Mouse (Mus musculus) forebrain, embryonic 11.5 days (tissue): ENCODE measurements around the gene Prss57. TPM values are rescaled to one million over a fixed set of nuclear protein-coding genes. Genes with fewer than 3 reads are reported as not detected.

Source experiments
- ATAC-seq: fragments of 200-750 bp; cut with Nextera tagmentation; replicated peaks from 2 replicates; pipeline ENCODE4 v1.8.0; 2017; ENCODE audit warnings: moderate TSS enrichment; ENCODE audit not compliant: low FRiP score
- DNase-seq: peaks from one replicate; pipeline ENCODE4 v3.0.0-alpha.2; 2017; ENCODE audit warnings: low spot score
- H3K27ac ChIP-seq: fragments of 300-500 bp; sonication (generic); 2 replicates; pipeline ENCODE4 v1.5.1; 2014; ENCODE audit warnings: low read depth, low read length
- H3K27me3 ChIP-seq: fragments of 300-500 bp; sonication (generic); 2 replicates; pipeline ENCODE4 v1.6.1; 2014; ENCODE audit warnings: mild to moderate bottlenecking, low read length, mixed read lengths; ENCODE audit not compliant: control insufficient read depth, insufficient read depth
- H3K36me3 ChIP-seq: fragments of 300-500 bp; sonication (generic); 2 replicates; pipeline ENCODE4 v1.6.1; 2014; ENCODE audit warnings: mild to moderate bottlenecking, low read length, moderate library complexity, mixed read lengths; ENCODE audit not compliant: control insufficient read depth, insufficient read depth
- H3K4me1 ChIP-seq: fragments of 300-500 bp; sonication (generic); replicated peaks from 2 replicates; pipeline ENCODE4 v1.6.1; 2014; ENCODE audit warnings: low read length, mixed read lengths; ENCODE audit not compliant: control insufficient read depth, insufficient read depth
- H3K4me2 ChIP-seq: fragments of 300-500 bp; sonication (generic); 2 replicates; pipeline ENCODE4 v1.6.1; 2014; ENCODE audit warnings: low read depth, mild to moderate bottlenecking, low read length, moderate library complexity, mixed read lengths; ENCODE audit not compliant: severe bottlenecking
- H3K4me3 ChIP-seq: fragments of 300-500 bp; sonication (generic); 2 replicates; pipeline ENCODE4 v1.5.1; 2014; ENCODE audit warnings: low read depth, low read length
- H3K9ac ChIP-seq: fragments of 300-500 bp; sonication (generic); 2 replicates; pipeline ENCODE4 v1.6.1; 2014; ENCODE audit warnings: low read length
- H3K9me3 ChIP-seq: fragments of 300-500 bp; sonication (generic); 2 replicates; pipeline ENCODE4 v1.6.1; 2016; ENCODE audit warnings: low read length, mixed read lengths; ENCODE audit not compliant: control insufficient read depth
- WGBS: fragments of 180-500 bp; shearing (Covaris S2); extraction: QIAGEN DNeasy Blood & Tissue Kit; methylation state at CpG from one replicate; pipeline ENCODE4 v1.1.7; 2014; 5-methylcytosine and 5-hydroxymethylcytosine counted together
- polyA plus RNA-seq: library from polyadenylated mRNA; unstranded; fragments of >200 nt; fragmentation: Nextera tagmentation; extraction: Ambion mirVana; gene quantifications from 2 replicates; pipeline ENCODE4 v1.2.1, GENCODE M21; 2014

The Prss57 gene
- polyA plus RNA-seq, 1 experiment from 2014 or later = not detected

DNA sequence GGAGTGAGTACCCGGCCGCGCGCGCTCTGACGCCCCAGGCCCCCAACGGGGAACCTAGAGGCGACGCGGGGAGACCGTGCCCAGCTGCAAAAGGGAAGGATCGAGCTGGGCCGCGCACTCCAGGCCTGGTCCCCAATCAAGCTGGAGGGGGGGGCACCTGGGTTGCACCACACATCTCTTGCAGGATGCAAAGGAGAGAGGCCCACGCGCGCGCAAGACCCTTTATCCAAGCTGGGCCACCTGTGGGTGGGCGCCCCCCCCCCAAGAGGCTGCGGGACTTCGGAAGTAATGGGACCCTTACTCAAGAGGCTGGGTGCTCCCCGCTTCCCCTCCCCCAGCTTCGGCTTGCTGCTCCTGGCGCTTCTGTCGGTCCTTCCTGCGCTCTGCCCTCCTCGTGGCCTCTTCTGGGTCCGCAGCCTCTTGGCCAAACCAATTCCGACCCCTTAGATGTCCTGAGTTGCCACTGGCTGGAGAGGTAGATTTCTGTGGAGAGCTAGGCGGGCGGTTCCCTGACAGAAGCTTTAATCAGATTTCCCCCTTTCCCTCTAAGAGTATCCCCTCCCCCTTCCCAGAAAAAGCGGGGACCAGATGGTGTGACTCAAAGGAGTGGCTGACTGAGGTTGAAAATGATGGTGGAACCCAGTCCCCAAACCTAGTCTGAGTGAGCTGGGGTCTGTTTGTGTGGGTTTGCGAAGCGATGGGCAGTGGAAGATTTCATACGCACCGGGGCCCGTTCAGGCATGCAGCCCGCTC is 3.2 kb upstream of the Prss57 start:
- H3K36me3 ChIP-seq = no peaks in the 10 kb centered on the region
- peak; percentile 75 for DNase-seq
- H3K9me3 ChIP-seq = no peaks in the 10 kb centered on the region
- H3K4me2 ChIP-seq = peak overlapping the region; percentile 90
- H3K27me3 ChIP-seq = no peaks in the 10 kb centered on the region
- peak overlapping the region; percentile 75 for H3K27ac ChIP-seq
- peak overlapping the region; percentile 94 for H3K4me3 ChIP-seq
- peaks cover 11% of the 10 kb centered on the region; the same call in 1 of the 2 replicates for H3K4me1 ChIP-seq
- WGBS = 1% methylated on average over 38 of the region's 38 CpGs
- ATAC-seq = peak; percentile 49
- peak overlapping the region; percentile 98 for H3K9ac ChIP-seq

DNA sequence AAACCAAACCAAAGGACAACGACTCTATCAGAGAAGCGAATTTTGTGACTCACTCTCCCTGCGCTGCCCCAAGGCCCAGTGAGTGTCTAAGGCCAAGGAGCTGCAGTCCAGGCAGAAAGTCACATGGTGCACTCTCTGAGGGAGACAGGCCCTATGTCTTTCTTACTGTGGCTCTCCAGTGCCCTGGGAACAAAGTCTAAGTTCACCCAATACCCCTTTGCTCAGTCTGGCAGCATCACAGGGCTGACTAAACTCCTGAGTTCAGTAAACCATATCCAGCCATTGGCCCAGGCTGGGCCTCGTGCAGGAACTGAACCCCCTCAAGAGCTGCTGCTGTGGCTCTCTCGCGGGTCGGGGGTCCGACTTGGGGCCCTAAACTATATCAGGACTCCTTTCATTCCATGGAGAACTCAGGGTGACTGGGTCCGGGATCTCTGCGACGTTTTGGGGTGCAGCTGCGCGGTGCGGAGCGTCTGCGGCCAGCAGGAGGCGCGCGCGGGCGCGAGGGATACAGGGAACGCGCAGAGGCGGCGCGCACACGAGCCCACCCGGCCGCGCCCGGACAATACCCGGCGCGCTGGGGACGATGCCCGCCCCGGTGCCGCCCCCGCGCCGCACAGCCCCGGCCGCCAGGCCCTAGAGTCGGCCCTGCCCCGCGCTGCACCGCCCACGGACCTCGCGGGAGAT is 2.4 kb upstream of the Prss57 start, which contains the start of gene Palm:
TSS of gene Palm (plus strand) at position 522 of the 687 bp plus-strand sequence.
- 7% methylated on average over 41 of the region's 51 CpGs for WGBS
- Histone ChIP-seq H3K9me3 (no peaks in the 10 kb centered on the region), H3K4me3 (peak within 1 kb of the TSS; percentile 94), H3K27me3 (no peaks in the 10 kb centered on the region), H3K9ac (peak within 1 kb of the TSS; percentile 98), H3K27ac (peak within 1 kb of the TSS; percentile 75), H3K36me3 (no peaks in the 10 kb centered on the region), H3K4me2 (peak within 1 kb of the TSS; percentile 90), H3K4me1 (peaks cover 11% of the 10 kb centered on the region; the same call in 1 of the 2 replicates)
- DNase-seq (peak; percentile 90), ATAC-seq (peak; percentile 79)

DNA sequence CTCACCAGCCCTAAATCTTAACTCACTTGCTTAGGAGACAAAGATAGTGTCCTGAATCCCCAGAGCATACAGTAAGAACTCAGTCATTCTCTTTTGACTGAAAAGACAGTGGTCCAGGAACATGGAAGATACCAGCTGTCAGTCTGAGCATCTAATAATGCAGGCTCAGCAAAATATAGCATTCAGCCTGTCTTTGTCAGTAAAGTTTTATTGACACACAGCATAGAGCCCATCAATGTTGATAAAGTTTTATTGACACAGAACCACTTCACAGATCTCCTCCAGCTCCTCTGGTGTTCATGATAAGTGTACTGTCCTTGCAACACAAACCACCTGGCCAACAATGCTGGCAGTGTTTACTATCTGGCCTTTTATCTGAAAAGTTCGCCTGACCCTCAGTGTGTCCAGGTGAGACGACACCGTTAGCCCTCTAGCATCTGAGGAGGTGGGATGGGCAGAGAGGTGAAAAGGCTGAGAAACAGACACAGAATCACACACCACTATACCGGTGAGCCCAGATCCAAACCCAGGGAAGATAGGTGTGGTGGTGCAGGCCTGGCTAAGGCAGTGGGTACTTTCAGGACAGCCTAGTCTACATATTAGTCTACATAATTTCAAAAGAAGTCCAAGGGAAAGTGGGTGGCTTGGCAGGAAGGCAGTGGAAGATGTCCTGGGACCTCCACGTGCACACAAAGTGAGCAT is 1.7 kb upstream of the Prss57 start:
- H3K9me3 ChIP-seq = no peaks in the 10 kb centered on the region
- H3K9ac ChIP-seq = no peak overlapping the region
- H3K27me3 ChIP-seq = no peaks in the 10 kb centered on the region
- DNase-seq (no peak), ATAC-seq (no peak)
- no peaks in the 10 kb centered on the region for H3K36me3 ChIP-seq
- 83% methylated on average over 5 of the region's 5 CpGs for WGBS
- H3K4me3 ChIP-seq = no peak overlapping the region
- no peak overlapping the region for H3K4me2 ChIP-seq
- H3K27ac ChIP-seq = no peak overlapping the region
- peaks cover 9% of the 10 kb centered on the region; the same call in 1 of the 2 replicates for H3K4me1 ChIP-seq

GRCm38 (mm10) chr10:79789581-79789980 is 1.2 kb downstream of the Prss57 start:
- no peak for ATAC-seq

GRCm38 (mm10) chr10:79788386-79789158 is 2.2 kb downstream of the Prss57 start:
- Histone ChIP-seq H3K4me2 (no peak overlapping the region), H3K36me3 (no peaks in the 10 kb centered on the region), H3K9ac (no peak overlapping the region), H3K4me3 (no peak overlapping the region), H3K4me1 (peaks cover 4% of the 10 kb centered on the region; the same call in 1 of the 2 replicates), H3K27me3 (peaks cover 3% of the 10 kb centered on the region; the same call in 1 of the 2 replicates), H3K9me3 (no peaks in the 10 kb centered on the region), H3K27ac (no peak overlapping the region)
- ATAC-seq (no peak), DNase-seq (peak; percentile 87)
- 37% methylated on average over 7 of the region's 7 CpGs for WGBS

More at GRCm38 (mm10) chr10:79789581-79789980, 1.2 kb downstream of the Prss57 start:
- Histone ChIP-seq H3K4me3 (no peak overlapping the region), H3K9me3 (no peaks in the 10 kb centered on the region), H3K4me1 (peaks cover 4% of the 10 kb centered on the region; the same call in 1 of the 2 replicates), H3K36me3 (no peaks in the 10 kb centered on the region), H3K9ac (no peak overlapping the region), H3K27me3 (no peaks in the 10 kb centered on the region), H3K4me2 (no peak overlapping the region), H3K27ac (no peak overlapping the region)
- DNase-seq = no peak
- 57% methylated on average over 2 of the region's 2 CpGs for WGBS

DNA sequence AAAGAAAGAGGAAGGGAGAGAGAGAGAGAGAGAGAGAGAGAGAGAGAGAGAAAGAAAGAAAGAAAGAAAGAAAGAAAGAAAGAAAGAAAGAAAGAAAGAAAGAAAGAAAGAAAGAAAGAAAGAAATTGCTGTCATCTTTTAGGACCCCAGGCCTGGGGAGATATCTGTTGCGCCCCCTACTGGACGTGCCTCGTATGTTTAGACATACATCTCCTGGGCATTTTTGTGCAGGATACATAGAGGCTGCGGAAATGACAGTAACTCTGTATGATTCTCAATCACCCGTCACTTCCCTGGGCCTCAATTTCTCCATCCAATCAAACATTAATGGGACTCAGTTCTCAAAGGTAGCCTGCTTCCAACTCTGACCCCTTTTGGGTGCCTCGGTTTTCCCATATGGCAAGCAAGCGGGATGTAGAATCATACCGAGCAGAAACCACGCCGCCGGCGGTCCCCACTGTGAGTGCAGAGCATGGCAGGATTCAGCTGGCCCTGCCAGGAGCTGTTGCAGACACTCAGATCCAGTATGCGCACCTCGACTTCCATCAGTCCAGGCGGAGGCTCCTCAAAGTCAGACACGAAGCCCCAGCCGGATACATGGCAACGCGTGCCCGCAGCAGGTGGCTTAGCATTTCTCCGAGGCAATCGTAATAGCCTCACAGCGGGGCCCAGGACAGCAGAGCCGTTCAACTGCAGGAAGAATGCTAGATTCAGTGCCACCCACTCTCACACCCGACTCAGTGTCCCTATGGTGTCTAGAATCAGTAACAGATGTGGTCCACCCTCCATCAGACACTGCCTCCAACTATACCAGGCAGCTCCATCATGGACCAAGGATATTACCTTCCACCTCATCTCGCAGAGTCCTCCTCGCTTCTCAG is 6.6 kb downstream of the Prss57 start:
- peaks cover 7% of the 10 kb centered on the region for H3K4me1 ChIP-seq
- no peak overlapping the region for H3K27ac ChIP-seq
- H3K27me3 ChIP-seq = peaks cover 15% of the 10 kb centered on the region
- peak; percentile 77 for DNase-seq
- 41% methylated on average over 27 of the region's 27 CpGs for WGBS
- H3K9me3 ChIP-seq = no peaks in the 10 kb centered on the region
- H3K9ac ChIP-seq = no peak overlapping the region
- no peak overlapping the region for H3K4me2 ChIP-seq
- ATAC-seq = no peak
- H3K36me3 ChIP-seq = no peaks in the 10 kb centered on the region
- no peak overlapping the region for H3K4me3 ChIP-seq

- peaks cover 9% of the 10 kb centered on the region for H3K4me1 ChIP-seq
- no peak overlapping the region for H3K4me3 ChIP-seq
- no peak overlapping the region for H3K9ac ChIP-seq
- no peak overlapping the region for H3K4me2 ChIP-seq
- DNase-seq (no peak), ATAC-seq (no peak)
- H3K27ac ChIP-seq = no peak overlapping the region
- 64% methylated on average over 7 of the region's 7 CpGs for WGBS
- H3K9me3 ChIP-seq = no peaks in the 10 kb centered on the region
- H3K36me3 ChIP-seq = no peaks in the 10 kb centered on the region
- H3K27me3 ChIP-seq = peaks cover 26% of the 10 kb centered on the region
Measured at GRCm38 (mm10) chr10:79783050-79783449, 7.7 kb downstream of the Prss57 start.
